Mouse (Mus musculus): ENCODE measurements at regions not wholly inside any gene's neighbourhood (a gene's known extent, or its start where the extent isn't known, plus 50 kb on each side); places are given as distances from the start of the nearest gene placed in this dataset.
A peak's percentile ranks its signal among the peaks of the same experiment; 100 is the strongest.

- no peak for TF ChIP-seq POLR2A (IDR thresholded peaks at IDR 0.05; ENCODE audit: borderline replicate concordance, extremely low read depth, insufficient read depth, insufficient read length, poor library complexity, severe bottlenecking)
- TF ChIP-seq CTCF (IDR thresholded peaks at IDR 0.05; ENCODE audit: borderline replicate concordance, extremely low read depth, insufficient read depth, insufficient read length) = no peak
- peak; percentile 94 for DNase-seq (ENCODE audit: low read depth)
Observed at GRCm38 (mm10) chr6:52417439-52418124, 104.3 kb downstream of the Evx1 start.

- DNase-seq (ENCODE audit: low read depth) = peak; percentile 55
- TF ChIP-seq CTCF (IDR thresholded peaks at IDR 0.05; ENCODE audit: borderline replicate concordance, extremely low read depth, insufficient read depth, insufficient read length) (no peak), POLR2A (IDR thresholded peaks at IDR 0.05; ENCODE audit: borderline replicate concordance, extremely low read depth, insufficient read depth, insufficient read length, poor library complexity, severe bottlenecking) (no peak)
Observed at GRCm38 (mm10) chr6:52418451-52419170, 105.3 kb downstream of the Evx1 start.

- no peak for DNase-seq (ENCODE audit: low read depth)
- TF ChIP-seq CTCF (IDR thresholded peaks at IDR 0.05; ENCODE audit: borderline replicate concordance, extremely low read depth, insufficient read depth, insufficient read length) = no peak
- TF ChIP-seq POLR2A (IDR thresholded peaks at IDR 0.05; ENCODE audit: borderline replicate concordance, extremely low read depth, insufficient read depth, insufficient read length, poor library complexity, severe bottlenecking) = no peak
Observed at GRCm38 (mm10) chr6:52420276-52420970, 107.1 kb downstream of the Evx1 start.

- no peak for DNase-seq (ENCODE audit: low read depth)
- TF ChIP-seq POLR2A (IDR thresholded peaks at IDR 0.05; ENCODE audit: borderline replicate concordance, extremely low read depth, insufficient read depth, insufficient read length, poor library complexity, severe bottlenecking) = no peak
- no peak for TF ChIP-seq CTCF (IDR thresholded peaks at IDR 0.05; ENCODE audit: borderline replicate concordance, extremely low read depth, insufficient read depth, insufficient read length)
Observed at GRCm38 (mm10) chr6:52421771-52422170, 108.5 kb downstream of the Evx1 start.

- no peak for TF ChIP-seq POLR2A (IDR thresholded peaks at IDR 0.05; ENCODE audit: borderline replicate concordance, extremely low read depth, insufficient read depth, insufficient read length, poor library complexity, severe bottlenecking)
- TF ChIP-seq CTCF (IDR thresholded peaks at IDR 0.05; ENCODE audit: borderline replicate concordance, extremely low read depth, insufficient read depth, insufficient read length) = no peak
- no peak for DNase-seq (ENCODE audit: low read depth)
Observed at GRCm38 (mm10) chr6:52422686-52423085, 109.4 kb downstream of the Evx1 start.

GRCm38 (mm10) chr6:52423581-52424107, 110.3 kb downstream of the Evx1 start:
- DNase-seq (ENCODE audit: low read depth) = no peak
- no peak for TF ChIP-seq CTCF (IDR thresholded peaks at IDR 0.05; ENCODE audit: borderline replicate concordance, extremely low read depth, insufficient read depth, insufficient read length)
- TF ChIP-seq POLR2A (IDR thresholded peaks at IDR 0.05; ENCODE audit: borderline replicate concordance, extremely low read depth, insufficient read depth, insufficient read length, poor library complexity, severe bottlenecking) = no peak

- no peak for DNase-seq (ENCODE audit: low read depth)
- TF ChIP-seq POLR2A (IDR thresholded peaks at IDR 0.05; ENCODE audit: borderline replicate concordance, extremely low read depth, insufficient read depth, insufficient read length, poor library complexity, severe bottlenecking) (no peak), CTCF (IDR thresholded peaks at IDR 0.05; ENCODE audit: borderline replicate concordance, extremely low read depth, insufficient read depth, insufficient read length) (no peak)
Observed at GRCm38 (mm10) chr6:52424440-52424839, 111.1 kb downstream of the Evx1 start.

GRCm38 (mm10) chr6:52425082-52425481, 111.8 kb downstream of the Evx1 start:
- DNase-seq (ENCODE audit: low read depth) = no peak
- no peak for TF ChIP-seq POLR2A (IDR thresholded peaks at IDR 0.05; ENCODE audit: borderline replicate concordance, extremely low read depth, insufficient read depth, insufficient read length, poor library complexity, severe bottlenecking)
- no peak for TF ChIP-seq CTCF (IDR thresholded peaks at IDR 0.05; ENCODE audit: borderline replicate concordance, extremely low read depth, insufficient read depth, insufficient read length)

- TF ChIP-seq POLR2A (IDR thresholded peaks at IDR 0.05; ENCODE audit: borderline replicate concordance, extremely low read depth, insufficient read depth, insufficient read length, poor library complexity, severe bottlenecking) (no peak), CTCF (IDR thresholded peaks at IDR 0.05; ENCODE audit: borderline replicate concordance, extremely low read depth, insufficient read depth, insufficient read length) (no peak)
- no peak for DNase-seq (ENCODE audit: low read depth)
Observed at GRCm38 (mm10) chr6:52428489-52429203, 115.3 kb downstream of the Evx1 start.

GRCm38 (mm10) chr6:52429204-52429552, 115.9 kb downstream of the Evx1 start:
- no peak for DNase-seq (ENCODE audit: low read depth)
- TF ChIP-seq POLR2A (IDR thresholded peaks at IDR 0.05; ENCODE audit: borderline replicate concordance, extremely low read depth, insufficient read depth, insufficient read length, poor library complexity, severe bottlenecking) = no peak
- TF ChIP-seq CTCF (IDR thresholded peaks at IDR 0.05; ENCODE audit: borderline replicate concordance, extremely low read depth, insufficient read depth, insufficient read length) = no peak

- TF ChIP-seq POLR2A (IDR thresholded peaks at IDR 0.05; ENCODE audit: borderline replicate concordance, extremely low read depth, insufficient read depth, insufficient read length, poor library complexity, severe bottlenecking) (no peak), CTCF (IDR thresholded peaks at IDR 0.05; ENCODE audit: borderline replicate concordance, extremely low read depth, insufficient read depth, insufficient read length) (no peak)
Observed at GRCm38 (mm10) chr6:52433234-52433633, 119.9 kb downstream of the Evx1 start.

More at GRCm38 (mm10) chr6:52433234-52433633, 119.9 kb downstream of the Evx1 start:
- no peak for DNase-seq (ENCODE audit: low read depth)
